In genomic region chr17:14230698-14231430, GRCm38 (mm10) we compare ENCODE assay signal across 10 mouse cellular contexts. TPM values are rescaled to one million over a fixed set of nuclear protein-coding genes. Genes with fewer than 3 reads are reported as not detected.
DNase-seq lines count a peak whose midpoint lies in the region; ATAC-seq lines count a peak whose summit lies in the region.
"Had no signal": no experiment of that assay in that cellular context is flagged by ENCODE, and none has a peak within 500 bp of the region (broad histone marks: within the 10 kb centered on the region; RNA-seq: fewer than 3 reads in every experiment).

No protein-coding gene starts in this region.

- no peaks in the 10 kb centered on the region for H3K9me3 ChIP-seq in hindbrain, embryonic 12.5 days (replicated peaks)

- 18% methylated on average over 13 of the region's 13 CpGs for WGBS in hindbrain, embryonic 12.5 days

- no peak overlapping the region for H3K4me3 ChIP-seq in hindbrain, embryonic 12.5 days
- H3K4me3 ChIP-seq: left cerebral cortex, adult 2 months had no signal

- no peak overlapping the region for H3K27ac ChIP-seq in hindbrain, embryonic 12.5 days
- H3K27ac ChIP-seq: left cerebral cortex, adult 2 months had no signal

- 0 out of 2 replicates have a peak, but pooled peaks have one; percentile 23 for ATAC-seq in hindbrain, embryonic 12.5 days (ENCODE audit: low FRiP score)

- H3K27me3 ChIP-seq in hindbrain, embryonic 12.5 days, result no peaks in the 10 kb centered on the region

- DNase-seq in kidney, postnatal 14 days, result peak; percentile 23
- DNase-seq in kidney, adult 18-20 months, result no peak
- peak; percentile 54 for DNase-seq in embryo, embryonic 11.5 days (ENCODE audit: low read depth, low spot score)
- peak; percentile 73 for DNase-seq in mesoderm, embryonic 11.5 days (ENCODE audit: low read depth, low spot score)
- no peak for DNase-seq in layer of hippocampus, adult 11-12 months (ENCODE audit: low spot score)
- DNase-seq in frontal cortex, postnatal 36 days (ENCODE audit: low spot score in 2 of 2), result no peak
- DNase-seq: lung, postnatal 10 days; thymus, postnatal 25 days had no signal

- H3K9ac ChIP-seq in hindbrain, embryonic 12.5 days, result no peak overlapping the region

- peaks cover 10% of the 10 kb centered on the region for H3K4me1 ChIP-seq in hindbrain, embryonic 12.5 days

- no peak overlapping the region for H3K4me2 ChIP-seq in hindbrain, embryonic 12.5 days (replicated peaks)

- H3K36me3 ChIP-seq in hindbrain, embryonic 12.5 days, result no peaks in the 10 kb centered on the region

RNA-seq across cellular contexts. Expression of gene Dact2, which starts 26.8 kb away (rescaled TPM):
- 1.0 and 1.3 TPM in 2 replicates for polyA plus RNA-seq in hindbrain, embryonic 12.5 days (2016; fragmentation: Nextera tagmentation; extraction: Ambion mirVana)

RNA-seq across cellular contexts. Expression of gene Smoc2, which starts 48.4 kb away (rescaled TPM):
- 59.2 and 70.5 TPM in 2 replicates for polyA plus RNA-seq in hindbrain, embryonic 12.5 days (2016; fragmentation: Nextera tagmentation; extraction: Ambion mirVana)

Comparison
In these comparisons a context has a peak if more than half of its experiments do, and no peak if none do; other contexts are left out.
1. DNase-seq: peak in kidney, postnatal 14 days (single experiment), embryo, embryonic 11.5 days (single experiment) and mesoderm, embryonic 11.5 days (single experiment); none in kidney, adult 18-20 months (single experiment), layer of hippocampus, adult 11-12 months (single experiment) and frontal cortex, postnatal 36 days (0 of 2).